Mouse (Mus musculus) megakaryocyte, embryonic 14.5 days (primary cell): Measurements from ENCODE around the gene Dhx38.

Source experiments
- FLI1 ChIP-seq: IDR thresholded peaks from 2 replicates; pipeline ENCODE4 v1.6.1; 2012; ENCODE audit warnings: low read length, inconsistent platforms, mixed read lengths
- GATA1 ChIP-seq: IDR thresholded peaks from 3 replicates; pipeline ENCODE4 v1.6.1; 2012; ENCODE audit warnings: mixed read lengths, low read length, inconsistent platforms, borderline replicate concordance

GRCm38 (mm10) chr8:109593117-109593788, 27.6 kb upstream of the Dhx38 start:
- TF ChIP-seq GATA1 (no peak), FLI1 (no peak)
